Mouse (Mus musculus): ENCODE data around the gene Mpc1.

GRCm38 (mm10) chr17:8277266-8277665, 5.4 kb upstream of the Mpc1 start:
- TF ChIP-seq CTCF (IDR thresholded peaks at IDR 0.05; ENCODE audit: low read depth, low read length) (no peak), POLR2A (IDR thresholded peaks at IDR 0.05; ENCODE audit: extremely low read depth, insufficient read depth, low read length) (no peak)

Measured in liver, adult 2 months (tissue).